Mouse (Mus musculus): ENCODE measurements at regions not wholly inside any gene's neighbourhood (a gene's known extent, or its start where the extent isn't known, plus 50 kb on each side); places are given as distances from the start of the nearest gene placed in this dataset.

- no peaks in the 10 kb centered on the region for H3K36me3 ChIP-seq (replicated peaks; ENCODE audit: low read length)
- H3K4me1 ChIP-seq, result no peaks in the 10 kb centered on the region
- no peak overlapping the region for H3K4me3 ChIP-seq (replicated peaks)
- no peaks in the 10 kb centered on the region for H3K27me3 ChIP-seq (replicated peaks)
- TF ChIP-seq GATA1 (IDR thresholded peaks at IDR 0.05; ENCODE audit: borderline replicate concordance, low read length), result no peak
- TF ChIP-seq FLI1 (IDR thresholded peaks at IDR 0.05; ENCODE audit: low read length), result no peak
- peaks cover 5% of the 10 kb centered on the region; the same call in 1 of the 2 replicates for H3K9me3 ChIP-seq
Observed at GRCm38 (mm10) chr13:42607735-42608134, 72.7 kb upstream of the Phactr1 start.

GRCm38 (mm10) chr13:42608963-42609362 lies 71.5 kb upstream of the Phactr1 start:
- Histone ChIP-seq H3K27me3 (replicated peaks) (no peaks in the 10 kb centered on the region), H3K36me3 (replicated peaks; ENCODE audit: low read length) (no peaks in the 10 kb centered on the region), H3K4me3 (replicated peaks) (no peak overlapping the region), H3K9me3 (peaks cover 5% of the 10 kb centered on the region; the same call in 1 of the 2 replicates), H3K4me1 (no peaks in the 10 kb centered on the region)
- TF ChIP-seq GATA1 (IDR thresholded peaks at IDR 0.05; ENCODE audit: borderline replicate concordance, low read length), result no peak
- no peak for TF ChIP-seq FLI1 (IDR thresholded peaks at IDR 0.05; ENCODE audit: low read length)

GRCm38 (mm10) chr13:42613326-42613725 lies 67.1 kb upstream of the Phactr1 start:
- Histone ChIP-seq H3K4me1 (no peaks in the 10 kb centered on the region), H3K36me3 (replicated peaks; ENCODE audit: low read length) (no peaks in the 10 kb centered on the region), H3K27me3 (replicated peaks) (no peaks in the 10 kb centered on the region), H3K9me3 (peaks cover 5% of the 10 kb centered on the region; the same call in 1 of the 2 replicates), H3K4me3 (replicated peaks) (no peak overlapping the region)
- TF ChIP-seq FLI1 (IDR thresholded peaks at IDR 0.05; ENCODE audit: low read length), result no peak
- no peak for TF ChIP-seq GATA1 (IDR thresholded peaks at IDR 0.05; ENCODE audit: borderline replicate concordance, low read length)

- Histone ChIP-seq H3K4me3 (replicated peaks) (no peak overlapping the region), H3K27me3 (replicated peaks) (no peaks in the 10 kb centered on the region), H3K36me3 (replicated peaks; ENCODE audit: low read length) (no peaks in the 10 kb centered on the region), H3K9me3 (peaks cover 9% of the 10 kb centered on the region), H3K4me1 (no peaks in the 10 kb centered on the region)
- no peak for TF ChIP-seq FLI1 (IDR thresholded peaks at IDR 0.05; ENCODE audit: low read length)
- TF ChIP-seq GATA1 (IDR thresholded peaks at IDR 0.05; ENCODE audit: borderline replicate concordance, low read length), result no peak
Observed at GRCm38 (mm10) chr13:42615826-42616225, 64.6 kb upstream of the Phactr1 start.

GRCm38 (mm10) chr13:42617225-42617624 lies 63.2 kb upstream of the Phactr1 start:
- TF ChIP-seq GATA1 (IDR thresholded peaks at IDR 0.05; ENCODE audit: borderline replicate concordance, low read length), result no peak
- TF ChIP-seq FLI1 (IDR thresholded peaks at IDR 0.05; ENCODE audit: low read length), result no peak
- no peak overlapping the region for H3K4me3 ChIP-seq (replicated peaks)
- H3K27me3 ChIP-seq (replicated peaks), result no peaks in the 10 kb centered on the region

GRCm38 (mm10) chr13:42617844-42618243 lies 62.6 kb upstream of the Phactr1 start:
- Histone ChIP-seq H3K4me1 (no peaks in the 10 kb centered on the region), H3K9me3 (peaks cover 4% of the 10 kb centered on the region), H3K27me3 (replicated peaks) (no peaks in the 10 kb centered on the region), H3K4me3 (replicated peaks) (no peak overlapping the region), H3K36me3 (replicated peaks; ENCODE audit: low read length) (no peaks in the 10 kb centered on the region)
- no peak for TF ChIP-seq GATA1 (IDR thresholded peaks at IDR 0.05; ENCODE audit: borderline replicate concordance, low read length)
- no peak for TF ChIP-seq FLI1 (IDR thresholded peaks at IDR 0.05; ENCODE audit: low read length)

More at GRCm38 (mm10) chr13:42617225-42617624, 63.2 kb upstream of the Phactr1 start:
- Histone ChIP-seq H3K9me3 (peaks cover 4% of the 10 kb centered on the region), H3K4me1 (no peaks in the 10 kb centered on the region), H3K36me3 (replicated peaks; ENCODE audit: low read length) (no peaks in the 10 kb centered on the region)

- Histone ChIP-seq H3K4me1 (no peaks in the 10 kb centered on the region), H3K36me3 (replicated peaks; ENCODE audit: low read length) (no peaks in the 10 kb centered on the region), H3K4me3 (replicated peaks) (peak overlapping the region; percentile 16), H3K9me3 (peaks cover 4% of the 10 kb centered on the region), H3K27me3 (replicated peaks) (no peaks in the 10 kb centered on the region)
- TF ChIP-seq GATA1 (IDR thresholded peaks at IDR 0.05; ENCODE audit: borderline replicate concordance, low read length) (no peak), FLI1 (IDR thresholded peaks at IDR 0.05; ENCODE audit: low read length) (no peak)
Observed at GRCm38 (mm10) chr13:42619555-42620280, 60.7 kb upstream of the Phactr1 start.

GRCm38 (mm10) chr13:42623491-42623890 lies 56.9 kb upstream of the Phactr1 start:
- H3K27me3 ChIP-seq (replicated peaks), result no peaks in the 10 kb centered on the region
- no peaks in the 10 kb centered on the region for H3K36me3 ChIP-seq (replicated peaks; ENCODE audit: low read length)
- peaks cover 4% of the 10 kb centered on the region for H3K9me3 ChIP-seq
- H3K4me3 ChIP-seq (replicated peaks), result no peak overlapping the region
- no peaks in the 10 kb centered on the region for H3K4me1 ChIP-seq
- TF ChIP-seq GATA1 (IDR thresholded peaks at IDR 0.05; ENCODE audit: borderline replicate concordance, low read length), result no peak
- no peak for TF ChIP-seq FLI1 (IDR thresholded peaks at IDR 0.05; ENCODE audit: low read length)
